Mouse (Mus musculus): ENCODE results near the gene Blzf1.

- TF ChIP-seq CTCF (conservative IDR thresholded peaks at IDR 0.05; ENCODE audit: low read length), result peak; percentile 79
- TF ChIP-seq POU5F1 (IDR thresholded peaks at IDR 0.05; ENCODE audit: borderline replicate concordance, low read length), result no peak
Measured at GRCm38 (mm10) chr1:164316697-164317096, 9.4 kb upstream of the Blzf1 start.

Data from E14TG2a.4 (cell line).